Mouse (Mus musculus) liver, postnatal 0 days (tissue): ENCODE data around the gene Gm19402.

ENCODE experiments used
- CTCF ChIP-seq: sonication (generic); IDR thresholded peaks from 2 replicates; pipeline ENCODE4 v1.5.1; 2016; ENCODE audit warnings: antibody characterized with exemption, low read depth
- EP300 ChIP-seq: IDR thresholded peaks from 2 replicates; pipeline ENCODE4 v1.6.1; 2016; ENCODE audit warnings: antibody characterized with exemption, low read depth, mild to moderate bottlenecking

- TF ChIP-seq EP300 (no peak), CTCF (no peak)
Observed at GRCm38 (mm10) chr10:77667402-77667801, 23.2 kb downstream of the Gm19402 start.
